Comparison of ENCODE assay signal across 9 mouse cellular contexts in the genomic region with DNA sequence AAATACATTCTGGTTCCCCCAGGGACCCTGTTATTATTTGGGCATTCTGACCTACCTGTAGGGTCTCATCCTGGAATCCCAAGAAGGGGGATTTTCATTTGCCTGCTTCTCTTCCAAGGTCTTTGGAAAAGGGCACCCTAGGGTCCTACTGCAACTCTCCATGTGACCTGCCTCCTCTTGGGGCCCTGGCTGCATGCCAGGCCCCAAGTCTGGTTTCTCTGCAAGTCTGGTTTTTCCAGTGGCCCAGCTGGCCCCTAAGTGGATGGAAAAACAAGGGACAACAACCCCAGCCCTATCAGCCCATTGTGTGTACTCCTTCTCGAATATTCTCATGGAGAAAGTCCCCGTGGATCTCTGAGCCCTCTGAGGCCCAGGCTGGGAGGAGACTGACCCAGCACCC. TPM values are rescaled to one million over a fixed set of nuclear protein-coding genes. Genes with fewer than 3 reads are reported as not detected.
DNase-seq lines count a peak whose midpoint lies in the region; ATAC-seq and TF ChIP-seq lines count a peak whose summit lies in the region.
"Had no signal": no experiment of that assay in that cellular context is flagged by ENCODE, and none has a peak within 500 bp of the region (broad histone marks: within the 10 kb centered on the region; RNA-seq: fewer than 3 reads in every experiment).

No protein-coding gene starts in this region.

- TF ChIP-seq RAD21 in MEL (IDR thresholded peaks at IDR 0.05; ENCODE audit: low read depth, low read length), result no peak

- no peaks in the 10 kb centered on the region for H3K36me3 ChIP-seq in heart, embryonic 14.5 days (ENCODE audit: control insufficient read depth, insufficient read depth, low read length)
- peaks cover 0 to 22% of the 10 kb centered on the region in 2 experiments; a peak in 2 of 4 replicates for H3K36me3 ChIP-seq in MEL (ENCODE audit: control insufficient read depth in 1 of 2, insufficient read depth in 2 of 2, low read length in 2 of 2)
- no peaks in the 10 kb centered on the region for H3K36me3 ChIP-seq in hindbrain, embryonic 14.5 days (replicated peaks; ENCODE audit: control insufficient read depth, insufficient read depth)
- H3K36me3 ChIP-seq in lung, postnatal 0 days (ENCODE audit: insufficient read depth, low read length), result no peaks in the 10 kb centered on the region

- H3K79me2 ChIP-seq in MEL (ENCODE audit: control insufficient read depth, insufficient read depth, low read length, poor library complexity), result peaks cover 2% of the 10 kb centered on the region; the same call in 1 of the 2 replicates

- no peak overlapping the region for H3K27ac ChIP-seq in heart, embryonic 14.5 days (replicated peaks in 1 of 2; ENCODE audit: control insufficient read depth in 1 of 2, insufficient read depth in 1 of 2, low read depth in 2 of 2, low read length in 2 of 2)
- no peak overlapping the region; the same call in 1 of the 2 replicates for H3K27ac ChIP-seq in MEL (ENCODE audit: control insufficient read depth, low read depth, low read length)
- no peak overlapping the region for H3K27ac ChIP-seq in hindbrain, embryonic 14.5 days
- peak overlapping the region; percentile 51; the same call in 1 of the 2 replicates for H3K27ac ChIP-seq in lung, postnatal 0 days (ENCODE audit: low read length)
- H3K27ac ChIP-seq: kidney, postnatal 0 days had no signal

- no peak for DNase-seq in heart, adult 11 months
- peak; percentile 35 for DNase-seq in MEL (ENCODE audit: low read depth, low spot score)
- no peak for DNase-seq in hindbrain, embryonic 14.5 days (ENCODE audit: low spot score)
- peak; percentile 49 for DNase-seq in lung, postnatal 0 days (ENCODE audit: low spot score)
- no peak for DNase-seq in layer of hippocampus, adult 11-12 months (ENCODE audit: low spot score)
- DNase-seq in left cerebral cortex, postnatal 10 days (ENCODE audit: extremely low spot score in 1 of 2, low spot score in 2 of 2), result no peak
- no peak for DNase-seq in ovary, postnatal 14 days (ENCODE audit: low spot score)

- H3K9me3 ChIP-seq in heart, embryonic 14.5 days (ENCODE audit: control insufficient read depth, low read length), result no peaks in the 10 kb centered on the region
- no peaks in the 10 kb centered on the region for H3K9me3 ChIP-seq in MEL (replicated peaks; ENCODE audit: insufficient read depth, low read length)
- no peaks in the 10 kb centered on the region for H3K9me3 ChIP-seq in hindbrain, embryonic 14.5 days (ENCODE audit: control insufficient read depth, low read length)
- H3K9me3 ChIP-seq in lung, postnatal 0 days (ENCODE audit: low read length), result no peaks in the 10 kb centered on the region

- no peak overlapping the region for H3K4me3 ChIP-seq in heart, embryonic 14.5 days (ENCODE audit: control insufficient read depth in 1 of 2, insufficient read depth in 1 of 2, low read depth in 1 of 2, low read length in 2 of 2)
- peak overlapping the region; percentile 72 to 96 for H3K4me3 ChIP-seq in MEL (ENCODE audit: control insufficient read depth in 1 of 2, insufficient read depth in 1 of 2, low read depth in 2 of 2, low read length in 2 of 2)
- H3K4me3 ChIP-seq in hindbrain, embryonic 14.5 days (replicated peaks; ENCODE audit: low read length), result no peak overlapping the region
- H3K4me3 ChIP-seq in lung, postnatal 0 days (ENCODE audit: low read depth, low read length), result no peak overlapping the region

- peaks cover 35% of the 10 kb centered on the region for H3K27me3 ChIP-seq in heart, embryonic 14.5 days (ENCODE audit: control insufficient read depth, insufficient read depth, low read length)
- no peaks in the 10 kb centered on the region for H3K27me3 ChIP-seq in MEL (ENCODE audit: control insufficient read depth in 1 of 2, insufficient read depth in 2 of 2, low read length in 2 of 2)
- no peaks in the 10 kb centered on the region for H3K27me3 ChIP-seq in hindbrain, embryonic 14.5 days (ENCODE audit: control insufficient read depth, insufficient read depth, low read length)
- H3K27me3 ChIP-seq in lung, postnatal 0 days (replicated peaks; ENCODE audit: insufficient read depth, low read length), result no peaks in the 10 kb centered on the region; the same call in 1 of the 2 replicates

- TF ChIP-seq EP300 in MEL (IDR thresholded peaks at IDR 0.05; ENCODE audit: low read depth in 1 of 2, low read length in 2 of 2), result no peak
- 0 out of 2 replicates have a peak, but pooled peaks have one; percentile 25 for TF ChIP-seq EP300 in lung, postnatal 0 days (IDR thresholded peaks at IDR 0.05)

- H3K4me2 ChIP-seq in heart, embryonic 14.5 days (ENCODE audit: low read length), result peak overlapping the region; percentile 85; the same call in 1 of the 2 replicates
- peak overlapping the region; percentile 21 for H3K4me2 ChIP-seq in hindbrain, embryonic 14.5 days (replicated peaks)
- peak overlapping the region; percentile 78 for H3K4me2 ChIP-seq in lung, postnatal 0 days (replicated peaks; ENCODE audit: low read depth, low read length)

- peaks cover 9 to 18% of the 10 kb centered on the region in 2 experiments; a peak in 3 of 4 replicates for H3K4me1 ChIP-seq in heart, embryonic 14.5 days (ENCODE audit: control insufficient read depth in 2 of 2, insufficient read depth in 2 of 2, low read length in 2 of 2)
- H3K4me1 ChIP-seq in MEL (ENCODE audit: control insufficient read depth in 1 of 2, insufficient read depth in 2 of 2, low read length in 2 of 2), result peaks cover 14 to 25% of the 10 kb centered on the region in 2 experiments
- H3K4me1 ChIP-seq in hindbrain, embryonic 14.5 days (replicated peaks; ENCODE audit: control insufficient read depth, insufficient read depth, low read length), result no peaks in the 10 kb centered on the region; the same call in 1 of the 2 replicates
- H3K4me1 ChIP-seq in lung, postnatal 0 days (ENCODE audit: insufficient read depth, low read depth, low read length), result peaks cover 4% of the 10 kb centered on the region

- no peak for ATAC-seq in heart, embryonic 14.5 days (ENCODE audit: insufficient number of reproducible peaks, insufficient read depth, low FRiP score, low read depth)
- ATAC-seq in hindbrain, embryonic 14.5 days (ENCODE audit: low FRiP score), result no peak
- no peak for ATAC-seq in lung, postnatal 0 days

- 51% methylated on average over 2 of the region's 2 CpGs for WGBS in heart, embryonic 14.5 days
- 78% methylated on average over 2 of the region's 2 CpGs for WGBS in hindbrain, embryonic 14.5 days
- WGBS in lung, postnatal 0 days, result 50% methylated on average over 2 of the region's 2 CpGs

- no peak for TF ChIP-seq POLR2A in MEL (IDR thresholded peaks at IDR 0.05; ENCODE audit: control insufficient read depth in 1 of 2, insufficient read depth in 1 of 2, low read depth in 1 of 2, low read length in 2 of 2, poor library complexity in 1 of 2)

- no peak for TF ChIP-seq CTCF in MEL (IDR thresholded peaks at IDR 0.05 in 2 of 3, conservative IDR thresholded peaks at IDR 0.05 in 1 of 3; ENCODE audit: control insufficient read depth in 1 of 3, insufficient read depth in 1 of 3, low read depth in 2 of 3, low read length in 3 of 3, poor library complexity in 1 of 3, severe bottlenecking in 1 of 3)
- TF ChIP-seq CTCF in lung, postnatal 0 days (IDR thresholded peaks at IDR 0.05), result no peak

- H3K9ac ChIP-seq in heart, embryonic 14.5 days (ENCODE audit: low read length), result no peak overlapping the region
- peak overlapping the region; percentile 82 for H3K9ac ChIP-seq in MEL (ENCODE audit: control insufficient read depth, low read depth, low read length, poor library complexity, severe bottlenecking)
- no peak overlapping the region for H3K9ac ChIP-seq in hindbrain, embryonic 14.5 days
- H3K9ac ChIP-seq in lung, postnatal 0 days (replicated peaks; ENCODE audit: low read depth), result no peak overlapping the region

- intact Hi-C loops in left cerebral cortex, postnatal 10 days (cut with DNase I), result no loop called here

RNA-seq across cellular contexts. Expression of gene Reep6, which starts 1.1 kb away (rescaled TPM):
- polyA plus RNA-seq in heart, embryonic 14.5 days (2014; fragmentation: Nextera tagmentation; extraction: Ambion mirVana), result 1.4 and 1.6 TPM in 2 replicates
- total RNA-seq in MEL (2012; rRNA removed), result 3.1 and 3.2 TPM in 2 replicates
- polyA plus RNA-seq in MEL (2012; ENCODE audit: insufficient read depth in 1 of 2, insufficient read length in 2 of 2, low read depth in 1 of 2, low replicate concordance in 2 of 2, missing spikeins in 1 of 2), result 10 to 100 TPM in 1 of 2 experiments, not detected in 1; 27.9 TPM
- polyA plus RNA-seq in hindbrain, embryonic 14.5 days (2014; fragmentation: Nextera tagmentation; extraction: Ambion mirVana), result 5.3 and 5.8 TPM in 2 replicates
- polyA plus RNA-seq in lung, postnatal 0 days (2015; fragmentation: Nextera tagmentation; extraction: Ambion mirVana), result 15.4 and 17.6 TPM in 2 replicates
- total RNA-seq in left cerebral cortex, postnatal 10 days (2021), result 10 to 100 TPM in 1 of 2 experiments, 1 to 10 TPM in 1; 9.3 to 10.1 TPM

RNA-seq across cellular contexts. Expression of gene Pcsk4, which starts 1.6 kb away (rescaled TPM):
- polyA plus RNA-seq in heart, embryonic 14.5 days (2014; fragmentation: Nextera tagmentation; extraction: Ambion mirVana), result 1.4 TPM in 2 replicates
- total RNA-seq in MEL (2012; rRNA removed), result 6.1 and 6.5 TPM in 2 replicates
- 10 to 100 TPM in 1 of 2 experiments, not detected in 1; 23.1 TPM for polyA plus RNA-seq in MEL (2012; ENCODE audit: insufficient read depth in 1 of 2, insufficient read length in 2 of 2, low read depth in 1 of 2, low replicate concordance in 2 of 2, missing spikeins in 1 of 2)
- 4.4 and 4.7 TPM in 2 replicates for polyA plus RNA-seq in hindbrain, embryonic 14.5 days (2014; fragmentation: Nextera tagmentation; extraction: Ambion mirVana)
- polyA plus RNA-seq in lung, postnatal 0 days (2015; fragmentation: Nextera tagmentation; extraction: Ambion mirVana), result 3.4 and 3.7 TPM in 2 replicates
- total RNA-seq in left cerebral cortex, postnatal 10 days (2021), result 1 to 10 TPM; 9.8 to 9.9 TPM

RNA-seq across cellular contexts. Expression of gene 2310011J03Rik, which starts 10.6 kb away (rescaled TPM):
- 28.9 and 30.8 TPM in 2 replicates for polyA plus RNA-seq in heart, embryonic 14.5 days (2014; fragmentation: Nextera tagmentation; extraction: Ambion mirVana)
- 68.9 and 81.5 TPM in 2 replicates for total RNA-seq in MEL (2012; rRNA removed)
- polyA plus RNA-seq in MEL (2012; ENCODE audit: insufficient read depth in 1 of 2, insufficient read length in 2 of 2, low read depth in 1 of 2, low replicate concordance in 2 of 2, missing spikeins in 1 of 2), result 10 to 100 TPM in 1 of 2 experiments, not detected in 1; 65.7 TPM
- polyA plus RNA-seq in hindbrain, embryonic 14.5 days (2014; fragmentation: Nextera tagmentation; extraction: Ambion mirVana), result 23.3 and 24.5 TPM in 2 replicates
- 58.4 and 64.8 TPM in 2 replicates for polyA plus RNA-seq in lung, postnatal 0 days (2015; fragmentation: Nextera tagmentation; extraction: Ambion mirVana)
- 10 to 100 TPM; 19.9 to 21.0 TPM for total RNA-seq in left cerebral cortex, postnatal 10 days (2021)

RNA-seq across cellular contexts. Expression of gene Adamtsl5, which starts 17.3 kb away (rescaled TPM):
- polyA plus RNA-seq in heart, embryonic 14.5 days (2014; fragmentation: Nextera tagmentation; extraction: Ambion mirVana), result 6.8 and 7.8 TPM in 2 replicates
- 2.4 and 3.9 TPM in 2 replicates for total RNA-seq in MEL (2012; rRNA removed)
- polyA plus RNA-seq in MEL (2012; ENCODE audit: insufficient read depth in 1 of 2, insufficient read length in 2 of 2, low read depth in 1 of 2, low replicate concordance in 2 of 2, missing spikeins in 1 of 2), result 10 to 100 TPM in 1 of 2 experiments, not detected in 1; 16.5 TPM
- polyA plus RNA-seq in hindbrain, embryonic 14.5 days (2014; fragmentation: Nextera tagmentation; extraction: Ambion mirVana), result 0.84 and 0.90 TPM in 2 replicates
- polyA plus RNA-seq in lung, postnatal 0 days (2015; fragmentation: Nextera tagmentation; extraction: Ambion mirVana), result 6.4 and 7.3 TPM in 2 replicates
- total RNA-seq in left cerebral cortex, postnatal 10 days (2021), result under 1 TPM; 0.66 to 0.85 TPM

RNA-seq across cellular contexts. Expression of gene Plk5, which starts 25.4 kb away (rescaled TPM):
- not detected in 2 replicates for polyA plus RNA-seq in heart, embryonic 14.5 days (2014; fragmentation: Nextera tagmentation; extraction: Ambion mirVana)
- total RNA-seq in MEL (2012; rRNA removed), result 0.19 TPM in 1 of 2 replicates, not detected in the other
- under 1 TPM in 1 of 2 experiments, not detected in 1; 0.19 TPM for polyA plus RNA-seq in MEL (2012; ENCODE audit: insufficient read depth in 1 of 2, insufficient read length in 2 of 2, low read depth in 1 of 2, low replicate concordance in 2 of 2, missing spikeins in 1 of 2)
- 3.6 and 4.1 TPM in 2 replicates for polyA plus RNA-seq in hindbrain, embryonic 14.5 days (2014; fragmentation: Nextera tagmentation; extraction: Ambion mirVana)
- 1.00 and 1.0 TPM in 2 replicates for polyA plus RNA-seq in lung, postnatal 0 days (2015; fragmentation: Nextera tagmentation; extraction: Ambion mirVana)
- 1 to 10 TPM; 3.1 to 5.1 TPM for total RNA-seq in left cerebral cortex, postnatal 10 days (2021)

Comparison
In these comparisons a context has a peak if more than half of its experiments do, and no peak if none do; other contexts are left out.
1. H3K4me2 ChIP-seq: peak in every context shown above with its lines; median percentile 85 in heart, embryonic 14.5 days; 78 in lung, postnatal 0 days; 21 in hindbrain, embryonic 14.5 days.
2. H3K4me3 ChIP-seq: peak in MEL (2 of 2); none in heart, embryonic 14.5 days (0 of 2), hindbrain, embryonic 14.5 days (single experiment) and lung, postnatal 0 days (single experiment).
3. DNase-seq: peak in MEL (single experiment) and lung, postnatal 0 days (single experiment); none in heart, adult 11 months (single experiment), hindbrain, embryonic 14.5 days (single experiment), layer of hippocampus, adult 11-12 months (single experiment), left cerebral cortex, postnatal 10 days (0 of 2) and ovary, postnatal 14 days (single experiment).